Mouse (Mus musculus): ENCODE results near the gene Jph2.

DNA sequence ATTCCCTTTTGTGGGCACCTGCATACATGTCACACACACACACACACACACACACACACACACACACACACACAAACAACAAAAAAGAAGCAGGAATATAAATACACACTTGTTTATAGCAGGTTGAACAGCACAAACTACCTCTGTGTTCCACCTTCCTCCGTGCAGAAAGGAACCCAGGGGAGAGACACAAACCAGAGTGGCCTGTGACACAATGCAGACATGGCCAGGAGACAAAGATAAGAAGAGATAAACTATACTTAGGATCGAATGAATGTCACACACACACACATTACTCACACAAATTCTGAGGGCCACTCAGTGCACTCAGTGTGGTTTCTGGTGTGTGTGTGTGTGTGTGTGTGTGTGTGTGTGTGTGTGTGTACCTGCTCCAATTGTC lies 38.5 kb downstream of the Jph2 start:
- TF ChIP-seq CTCF (IDR thresholded peaks at IDR 0.05; ENCODE audit: low read depth), result no peak
- TF ChIP-seq EP300 (IDR thresholded peaks at IDR 0.05; ENCODE audit: low read depth), result no peak
